Mouse (Mus musculus): ENCODE results near the gene Ripply3. TPM values are rescaled to one million over a fixed set of nuclear protein-coding genes. Genes with fewer than 3 reads are reported as not detected.

The Ripply3 gene
- polyA plus RNA-seq, 1 experiment from 2014 or later, result 1.9 TPM

- 60% methylated on average over 2 of the region's 2 CpGs for WGBS (ENCODE audit: insufficient replicate concordance)
- H3K9ac ChIP-seq (ENCODE audit: low read depth, low read length), result no peak overlapping the region
- no peaks in the 10 kb centered on the region for H3K27me3 ChIP-seq (ENCODE audit: control insufficient read depth, insufficient read depth, low read depth, low read length)
- no peak for ATAC-seq (ENCODE audit: low read depth)
- no peak overlapping the region for H3K4me3 ChIP-seq (ENCODE audit: low read depth, low read length)
- H3K4me1 ChIP-seq (ENCODE audit: control insufficient read depth, low read depth, low read length), result no peaks in the 10 kb centered on the region
- H3K4me2 ChIP-seq (ENCODE audit: low read depth, low read length), result no peak overlapping the region
- H3K36me3 ChIP-seq (ENCODE audit: control insufficient read depth, insufficient read depth), result no peaks in the 10 kb centered on the region
- no peaks in the 10 kb centered on the region for H3K9me3 ChIP-seq (replicated peaks; ENCODE audit: control insufficient read depth, low read length)
- H3K27ac ChIP-seq (ENCODE audit: low read length), result no peak overlapping the region
Measured at GRCm38 (mm10) chr16:94348779-94349178, 20.6 kb downstream of the Ripply3 start.

- 55% methylated on average over 11 of the region's 11 CpGs for WGBS (ENCODE audit: insufficient replicate concordance)
- no peaks in the 10 kb centered on the region for H3K36me3 ChIP-seq (ENCODE audit: control insufficient read depth, insufficient read depth)
- no peaks in the 10 kb centered on the region for H3K27me3 ChIP-seq (ENCODE audit: control insufficient read depth, insufficient read depth, low read depth, low read length)
- H3K4me1 ChIP-seq (ENCODE audit: control insufficient read depth, low read depth, low read length), result no peaks in the 10 kb centered on the region
- ATAC-seq (ENCODE audit: low read depth), result no peak
- no peak overlapping the region for H3K27ac ChIP-seq (ENCODE audit: low read length)
- H3K9me3 ChIP-seq (replicated peaks; ENCODE audit: control insufficient read depth, low read length), result no peaks in the 10 kb centered on the region
- H3K9ac ChIP-seq (ENCODE audit: low read depth, low read length), result no peak overlapping the region
- H3K4me3 ChIP-seq (ENCODE audit: low read depth, low read length), result no peak overlapping the region
- H3K4me2 ChIP-seq (ENCODE audit: low read depth, low read length), result no peak overlapping the region
Measured at GRCm38 (mm10) chr16:94349588-94350286, 21.5 kb downstream of the Ripply3 start.

- Histone ChIP-seq H3K4me3 (ENCODE audit: low read depth, low read length) (no peak overlapping the region), H3K4me2 (ENCODE audit: low read depth, low read length) (no peak overlapping the region), H3K9me3 (replicated peaks; ENCODE audit: control insufficient read depth, low read length) (no peaks in the 10 kb centered on the region), H3K27me3 (ENCODE audit: control insufficient read depth, insufficient read depth, low read depth, low read length) (no peaks in the 10 kb centered on the region), H3K4me1 (ENCODE audit: control insufficient read depth, low read depth, low read length) (no peaks in the 10 kb centered on the region), H3K36me3 (ENCODE audit: control insufficient read depth, insufficient read depth) (no peaks in the 10 kb centered on the region), H3K9ac (ENCODE audit: low read depth, low read length) (no peak overlapping the region), H3K27ac (ENCODE audit: low read length) (no peak overlapping the region)
- ATAC-seq (ENCODE audit: low read depth), result no peak
- 59% methylated on average over 10 of the region's 10 CpGs for WGBS (ENCODE audit: insufficient replicate concordance)
Measured at GRCm38 (mm10) chr16:94350287-94350677, 22.1 kb downstream of the Ripply3 start.

GRCm38 (mm10) chr16:94354450-94354849 is 26.2 kb downstream of the Ripply3 start:
- no peaks in the 10 kb centered on the region for H3K36me3 ChIP-seq (ENCODE audit: control insufficient read depth, insufficient read depth)
- H3K27ac ChIP-seq (ENCODE audit: low read length), result no peak overlapping the region
- H3K4me1 ChIP-seq (ENCODE audit: control insufficient read depth, low read depth, low read length), result no peaks in the 10 kb centered on the region
- H3K4me2 ChIP-seq (ENCODE audit: low read depth, low read length), result no peak overlapping the region
- 24% methylated on average over 9 of the region's 9 CpGs for WGBS (ENCODE audit: insufficient replicate concordance)
- ATAC-seq (ENCODE audit: low read depth), result no peak
- H3K4me3 ChIP-seq (ENCODE audit: low read depth, low read length), result no peak overlapping the region
- H3K9ac ChIP-seq (ENCODE audit: low read depth, low read length), result no peak overlapping the region
- no peaks in the 10 kb centered on the region for H3K27me3 ChIP-seq (ENCODE audit: control insufficient read depth, insufficient read depth, low read depth, low read length)
- no peaks in the 10 kb centered on the region for H3K9me3 ChIP-seq (replicated peaks; ENCODE audit: control insufficient read depth, low read length)

- 26% methylated on average over 7 of the region's 7 CpGs for WGBS (ENCODE audit: insufficient replicate concordance)
- ATAC-seq (ENCODE audit: low read depth), result no peak
- Histone ChIP-seq H3K4me3 (ENCODE audit: low read depth, low read length) (no peak overlapping the region), H3K9me3 (replicated peaks; ENCODE audit: control insufficient read depth, low read length) (no peaks in the 10 kb centered on the region), H3K4me2 (ENCODE audit: low read depth, low read length) (no peak overlapping the region), H3K27me3 (ENCODE audit: control insufficient read depth, insufficient read depth, low read depth, low read length) (no peaks in the 10 kb centered on the region), H3K36me3 (ENCODE audit: control insufficient read depth, insufficient read depth) (no peaks in the 10 kb centered on the region), H3K4me1 (ENCODE audit: control insufficient read depth, low read depth, low read length) (no peaks in the 10 kb centered on the region), H3K9ac (ENCODE audit: low read depth, low read length) (no peak overlapping the region), H3K27ac (ENCODE audit: low read length) (no peak overlapping the region)
Measured at GRCm38 (mm10) chr16:94356046-94356445, 27.8 kb downstream of the Ripply3 start.

- Histone ChIP-seq H3K4me1 (ENCODE audit: control insufficient read depth, low read depth, low read length) (no peaks in the 10 kb centered on the region), H3K27me3 (ENCODE audit: control insufficient read depth, insufficient read depth, low read depth, low read length) (no peaks in the 10 kb centered on the region), H3K9ac (ENCODE audit: low read depth, low read length) (no peak overlapping the region), H3K4me2 (ENCODE audit: low read depth, low read length) (no peak overlapping the region), H3K36me3 (ENCODE audit: control insufficient read depth, insufficient read depth) (no peaks in the 10 kb centered on the region), H3K9me3 (replicated peaks; ENCODE audit: control insufficient read depth, low read length) (no peaks in the 10 kb centered on the region), H3K27ac (ENCODE audit: low read length) (no peak overlapping the region), H3K4me3 (ENCODE audit: low read depth, low read length) (no peak overlapping the region)
- ATAC-seq (ENCODE audit: low read depth), result no peak
- 59% methylated on average over 11 of the region's 11 CpGs for WGBS (ENCODE audit: insufficient replicate concordance)
Measured at GRCm38 (mm10) chr16:94356776-94357494, 28.7 kb downstream of the Ripply3 start.

GRCm38 (mm10) chr16:94358091-94358490 is 29.9 kb downstream of the Ripply3 start:
- Histone ChIP-seq H3K36me3 (ENCODE audit: control insufficient read depth, insufficient read depth) (no peaks in the 10 kb centered on the region), H3K4me1 (ENCODE audit: control insufficient read depth, low read depth, low read length) (peaks cover 3% of the 10 kb centered on the region), H3K9me3 (replicated peaks; ENCODE audit: control insufficient read depth, low read length) (no peaks in the 10 kb centered on the region), H3K9ac (ENCODE audit: low read depth, low read length) (no peak overlapping the region), H3K27ac (ENCODE audit: low read length) (no peak overlapping the region), H3K4me2 (ENCODE audit: low read depth, low read length) (no peak overlapping the region), H3K27me3 (ENCODE audit: control insufficient read depth, insufficient read depth, low read depth, low read length) (no peaks in the 10 kb centered on the region), H3K4me3 (ENCODE audit: low read depth, low read length) (no peak overlapping the region)
- ATAC-seq (ENCODE audit: low read depth), result peak; percentile 73
- 23% methylated on average over 3 of the region's 3 CpGs for WGBS (ENCODE audit: insufficient replicate concordance)

- H3K9ac ChIP-seq (ENCODE audit: low read depth, low read length), result no peak overlapping the region
- H3K27me3 ChIP-seq (ENCODE audit: control insufficient read depth, insufficient read depth, low read depth, low read length), result no peaks in the 10 kb centered on the region
- no peak for ATAC-seq (ENCODE audit: low read depth)
- peaks cover 3% of the 10 kb centered on the region for H3K4me1 ChIP-seq (ENCODE audit: control insufficient read depth, low read depth, low read length)
- H3K4me3 ChIP-seq (ENCODE audit: low read depth, low read length), result no peak overlapping the region
- no peaks in the 10 kb centered on the region for H3K9me3 ChIP-seq (replicated peaks; ENCODE audit: control insufficient read depth, low read length)
- H3K4me2 ChIP-seq (ENCODE audit: low read depth, low read length), result no peak overlapping the region
- H3K36me3 ChIP-seq (ENCODE audit: control insufficient read depth, insufficient read depth), result no peaks in the 10 kb centered on the region
- WGBS (ENCODE audit: insufficient replicate concordance), result 71% methylated on average over 13 of the region's 13 CpGs
- no peak overlapping the region for H3K27ac ChIP-seq (ENCODE audit: low read length)
Measured at GRCm38 (mm10) chr16:94360578-94361350, 32.5 kb downstream of the Ripply3 start.

All from liver, embryonic 16.5 days (tissue).